Mouse (Mus musculus) gastrocnemius, adult 2 months (tissue): Measurements from ENCODE around the gene Coq5. TPM values are rescaled to one million over a fixed set of nuclear protein-coding genes. Genes with fewer than 3 reads are reported as not detected.
A peak's percentile ranks its signal among the peaks of the same experiment; 100 is the strongest.
"Not testable (repeated sequence)": the region's sequence is repeated elsewhere in the genome, so short reads cannot be mapped to it uniquely, and the experiment has no call there.

Source experiments
- DNase-seq: peaks from one replicate; pipeline ENCODE4 v3.0.0; 2022
- H3K27ac ChIP-seq: fragments of 200-600 bp; 2 replicates; pipeline ENCODE4 v1.8.1; 2022; ENCODE audit warnings: mild to moderate bottlenecking
- H3K4me3 ChIP-seq: fragments of 200-600 bp; 2 replicates; pipeline ENCODE4 v1.8.1; 2022; ENCODE audit warnings: mild to moderate bottlenecking, moderate library complexity
- CTCF ChIP-seq: fragments of 200-600 bp; IDR thresholded peaks from 2 replicates; pipeline ENCODE4 v1.8.1; 2022; ENCODE audit warnings: antibody characterized with exemption, mild to moderate bottlenecking, moderate library complexity
- intact Hi-C: fragments of 180-260 bp; cut with DNase I; formaldehyde crosslinking; loops from one replicate; pipeline ENCODE4 v1.15.1; 2025
- total RNA-seq, 2 experiments: library from RNA; stranded (reverse); gene quantifications; 2 replicates each; pipeline ENCODE4 v1.2.3; 2021

The Coq5 gene
- total RNA-seq, 2 experiments from 2014 or later = 63.8 to 112 TPM

GRCm38 (mm10) chr5:115300035-115300744, 20.7 kb downstream of the Coq5 start:
- DNase-seq = peak; percentile 71
- H3K4me3 ChIP-seq = peak overlapping the region; percentile 92
- H3K27ac ChIP-seq = peak overlapping the region; percentile 87
- TF ChIP-seq CTCF = peak; percentile 38
- intact Hi-C loops = loop anchor here (2.0 kb wide), 1 partner anchor 49 kb away; the partner anchor contains the start of gene Cox6a1

- H3K27ac ChIP-seq = peak within 1 kb of the TSS; percentile 87
- DNase-seq = peak; percentile 99
- intact Hi-C loops = loop anchor here (2.0 kb wide), 1 partner anchor 48 kb away; the partner anchor contains the start of gene Cox6a1
- 0 out of 2 replicates have a peak, but pooled peaks have one; percentile 3 for TF ChIP-seq CTCF
- H3K4me3 ChIP-seq = peak within 1 kb of the TSS; percentile 92
Observed at GRCm38 (mm10) chr5:115300792-115301614, 21.5 kb downstream of the Coq5 start, which contains the start of gene Dynll1. Gene Dynll1, minus strand, starts transcription at chr5:115300999.

GRCm38 (mm10) chr5:115301615-115302014, 22.1 kb downstream of the Coq5 start:
- intact Hi-C loops = loop anchor here (2.0 kb wide), 1 partner anchor 47 kb away; the partner anchor contains the start of gene Cox6a1
- H3K27ac ChIP-seq = peak overlapping the region; percentile 76

GRCm38 (mm10) chr5:115302190-115302589, 22.7 kb downstream of the Coq5 start:
- DNase-seq, H3K4me3 ChIP-seq, H3K27ac ChIP-seq, intact Hi-C loops: not testable (repeated sequence)

More at GRCm38 (mm10) chr5:115301615-115302014, 22.1 kb downstream of the Coq5 start:
- H3K4me3 ChIP-seq = peak overlapping the region; percentile 92
- no peak for DNase-seq
- TF ChIP-seq CTCF = no peak

- Histone ChIP-seq H3K27ac (no peak overlapping the region), H3K4me3 (no peak overlapping the region)
- TF ChIP-seq CTCF = no peak
- intact Hi-C loops = no loop called here
- DNase-seq = no peak
Observed at GRCm38 (mm10) chr5:115312354-115312753, 32.9 kb downstream of the Coq5 start.

GRCm38 (mm10) chr5:115312816-115313667, 33.6 kb downstream of the Coq5 start:
- Histone ChIP-seq H3K27ac (no peak overlapping the region), H3K4me3 (no peak overlapping the region)
- intact Hi-C loops = no loop called here
- DNase-seq = no peak
- no peak for TF ChIP-seq CTCF

GRCm38 (mm10) chr5:115313668-115313943, 34.1 kb downstream of the Coq5 start:
- no peak for TF ChIP-seq CTCF
- H3K4me3 ChIP-seq = no peak overlapping the region
- intact Hi-C loops = no loop called here
- no peak overlapping the region for H3K27ac ChIP-seq
- DNase-seq = no peak

GRCm38 (mm10) chr5:115316968-115317644, 37.6 kb downstream of the Coq5 start:
- TF ChIP-seq CTCF = no peak
- Histone ChIP-seq H3K27ac (peak overlapping the region; percentile 85), H3K4me3 (no peak overlapping the region)
- DNase-seq = peak; percentile 16
- intact Hi-C loops = no loop called here

- Histone ChIP-seq H3K27ac (peak overlapping the region; percentile 85), H3K4me3 (no peak overlapping the region)
- intact Hi-C loops = no loop called here
- no peak for DNase-seq
- TF ChIP-seq CTCF = no peak
Observed at GRCm38 (mm10) chr5:115317645-115318328, 38.3 kb downstream of the Coq5 start.

- peak; percentile 64 for TF ChIP-seq CTCF
- peak; percentile 79 for DNase-seq
- intact Hi-C loops = no loop called here
- H3K4me3 ChIP-seq = peak overlapping the region; percentile 74
- H3K27ac ChIP-seq = peak overlapping the region; percentile 85
Observed at GRCm38 (mm10) chr5:115319004-115319940, 39.8 kb downstream of the Coq5 start.
